9 mouse cellular contexts compared by ENCODE assay signal in the genomic region with DNA sequence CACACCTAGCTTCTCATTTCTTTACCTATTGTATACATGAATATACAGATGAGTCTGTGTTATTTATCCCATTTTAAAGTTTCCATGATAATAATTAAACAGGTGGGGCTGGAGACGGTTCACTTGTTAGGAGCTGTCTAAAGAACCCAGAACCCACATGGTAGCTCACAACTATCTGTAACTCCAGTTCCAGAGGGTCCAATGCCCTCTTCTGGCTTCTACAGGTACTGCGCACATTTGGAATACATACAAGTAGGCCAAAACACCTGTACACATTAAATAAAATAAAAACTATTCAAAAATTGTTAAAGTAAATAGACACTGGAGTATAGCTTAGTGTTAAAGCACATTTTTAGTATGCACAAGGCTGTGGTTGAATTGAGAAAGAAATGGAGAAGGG. TPM values are rescaled to one million over a fixed set of nuclear protein-coding genes. Genes with fewer than 3 reads are reported as not detected.
A peak's percentile ranks its signal among the peaks of the same experiment; 100 is the strongest.
DNase-seq lines count a peak whose midpoint lies in the region; ATAC-seq and TF ChIP-seq lines count a peak whose summit lies in the region.
"Had no signal": no experiment of that assay in that cellular context is flagged by ENCODE, and none has a peak within 500 bp of the region (broad histone marks: within the 10 kb centered on the region; RNA-seq: fewer than 3 reads in every experiment).

No protein-coding gene starts in this region.

- H3K27ac ChIP-seq in heart, postnatal 0 days (ENCODE audit: low read depth), result no peak overlapping the region
- no peak overlapping the region for H3K27ac ChIP-seq in embryonic facial prominence, embryonic 10.5 days (replicated peaks)
- H3K27ac ChIP-seq: neural tube, embryonic 13.5 days had no signal

- 85% methylated on average over 2 of the region's 2 CpGs for WGBS in heart, postnatal 0 days
- WGBS in embryonic facial prominence, embryonic 10.5 days, result 58% methylated on average over 2 of the region's 2 CpGs

- no peak for TF ChIP-seq EP300 in heart, postnatal 0 days (IDR thresholded peaks at IDR 0.05; ENCODE audit: low read depth)

- H3K4me1 ChIP-seq in heart, postnatal 0 days (ENCODE audit: control insufficient read depth, insufficient read depth), result no peaks in the 10 kb centered on the region
- H3K4me1 ChIP-seq in embryonic facial prominence, embryonic 10.5 days, result no peaks in the 10 kb centered on the region

- no peak for DNase-seq in heart, postnatal 0 days (ENCODE audit: low spot score)
- DNase-seq in heart, adult 9 months (ENCODE audit: low spot score in 2 of 2), result no peak
- DNase-seq in spleen, postnatal 10 days (ENCODE audit: low spot score in 2 of 2), result peak; percentile 55 to 81
- DNase-seq in spleen, adult 12 weeks (ENCODE audit: low spot score), result no peak
- DNase-seq in embryonic facial prominence, embryonic 10.5 days (ENCODE audit: low spot score), result peak; percentile 42
- DNase-seq in retina, embryonic 14.5 days (ENCODE audit: low spot score), result peak; percentile 61
- DNase-seq in left cerebral cortex, adult 8-10 months (ENCODE audit: low spot score in 2 of 2), result no peak

- H3K4me2 ChIP-seq in heart, postnatal 0 days (ENCODE audit: low read depth, low read length), result no peak overlapping the region
- H3K4me2 ChIP-seq: neural tube, embryonic 13.5 days had no signal

- H3K36me3 ChIP-seq in heart, postnatal 0 days (replicated peaks; ENCODE audit: control insufficient read depth, insufficient read depth, low read length), result peaks cover 39% of the 10 kb centered on the region
- peaks cover 36% of the 10 kb centered on the region for H3K36me3 ChIP-seq in embryonic facial prominence, embryonic 10.5 days (replicated peaks)

- peak; percentile 62 for TF ChIP-seq CTCF in heart, postnatal 0 days (IDR thresholded peaks at IDR 0.05; ENCODE audit: low read depth)

- ATAC-seq in heart, postnatal 0 days (ENCODE audit: insufficient read depth, low read depth), result no peak
- no peak for ATAC-seq in erythroid progenitor cell, adult 5-6 weeks (replicated peaks; ENCODE audit: low FRiP score, poor library complexity, severe bottlenecking)

- H3K27me3 ChIP-seq in heart, postnatal 0 days (ENCODE audit: control insufficient read depth, insufficient read depth, low read length), result no peaks in the 10 kb centered on the region
- no peaks in the 10 kb centered on the region for H3K27me3 ChIP-seq in embryonic facial prominence, embryonic 10.5 days (replicated peaks; ENCODE audit: low read depth, poor library complexity, severe bottlenecking)
- H3K27me3 ChIP-seq: neural tube, embryonic 13.5 days had no signal

- H3K9me3 ChIP-seq in heart, postnatal 0 days (replicated peaks; ENCODE audit: control insufficient read depth, low read length), result no peaks in the 10 kb centered on the region
- no peaks in the 10 kb centered on the region for H3K9me3 ChIP-seq in embryonic facial prominence, embryonic 10.5 days
- H3K9me3 ChIP-seq: neural tube, embryonic 13.5 days had no signal

- no peak overlapping the region for H3K4me3 ChIP-seq in heart, postnatal 0 days (ENCODE audit: low read depth, low read length)
- no peak overlapping the region for H3K4me3 ChIP-seq in embryonic facial prominence, embryonic 10.5 days
- H3K4me3 ChIP-seq: neural tube, embryonic 13.5 days had no signal

- H3K9ac ChIP-seq in heart, postnatal 0 days (replicated peaks; ENCODE audit: low read depth, low read length), result no peak overlapping the region
- H3K9ac ChIP-seq: neural tube, embryonic 13.5 days had no signal

RNA-seq across cellular contexts. Expression of a gene that starts 15.3 kb away (rescaled TPM):
- total RNA-seq in heart, postnatal 0 days (2014; rRNA removed; ENCODE audit: low replicate concordance), result 54.6 and 62.6 TPM in 2 replicates
- polyA plus RNA-seq in heart, postnatal 0 days (2015; fragmentation: Nextera tagmentation; extraction: Ambion mirVana), result 51.1 and 55.7 TPM in 2 replicates
- 25.6 and 28.5 TPM in 2 replicates for polyA plus RNA-seq in embryonic facial prominence, embryonic 10.5 days (2016; fragmentation: Nextera tagmentation; extraction: Ambion mirVana)
- total RNA-seq in erythroid progenitor cell, adult 5-6 weeks (2015; ENCODE audit: low replicate concordance), result 19.8 and 22.2 TPM in 2 replicates
- 9.2 and 10.7 TPM in 2 replicates for total RNA-seq in erythroid progenitor cell, adult 5-6 weeks (2017; ENCODE audit: low replicate concordance)
- 10 to 100 TPM; 72.6 to 76.5 (median 74.7) TPM for total RNA-seq in left cerebral cortex, adult 8-10 months (2022)

RNA-seq across cellular contexts. Expression of a gene that starts 35.4 kb away (rescaled TPM):
- 77.7 and 87.6 TPM in 2 replicates for total RNA-seq in heart, postnatal 0 days (2014; rRNA removed; ENCODE audit: low replicate concordance)
- 149 and 175 TPM in 2 replicates for polyA plus RNA-seq in heart, postnatal 0 days (2015; fragmentation: Nextera tagmentation; extraction: Ambion mirVana)
- polyA plus RNA-seq in embryonic facial prominence, embryonic 10.5 days (2016; fragmentation: Nextera tagmentation; extraction: Ambion mirVana), result 29.9 and 32.7 TPM in 2 replicates
- total RNA-seq in erythroid progenitor cell, adult 5-6 weeks (2015; ENCODE audit: low replicate concordance), result 5.4 and 6.1 TPM in 2 replicates
- total RNA-seq in erythroid progenitor cell, adult 5-6 weeks (2017; ENCODE audit: low replicate concordance), result 2.3 and 5.8 TPM in 2 replicates
- 10 to 100 TPM; 25.2 to 37.4 (median 32.2) TPM for total RNA-seq in left cerebral cortex, adult 8-10 months (2022)

RNA-seq across cellular contexts. Expression of a gene that starts 36.5 kb away (rescaled TPM):
- 4.6 and 10.7 TPM in 2 replicates for total RNA-seq in heart, postnatal 0 days (2014; rRNA removed; ENCODE audit: low replicate concordance)
- polyA plus RNA-seq in heart, postnatal 0 days (2015; fragmentation: Nextera tagmentation; extraction: Ambion mirVana), result 9.9 and 15.2 TPM in 2 replicates
- polyA plus RNA-seq in embryonic facial prominence, embryonic 10.5 days (2016; fragmentation: Nextera tagmentation; extraction: Ambion mirVana), result 4.2 and 4.6 TPM in 2 replicates
- total RNA-seq in erythroid progenitor cell, adult 5-6 weeks (2015; ENCODE audit: low replicate concordance), result 1.3 and 2.2 TPM in 2 replicates
- 3.1 and 3.5 TPM in 2 replicates for total RNA-seq in erythroid progenitor cell, adult 5-6 weeks (2017; ENCODE audit: low replicate concordance)
- total RNA-seq in left cerebral cortex, adult 8-10 months (2022), result 1 to 10 TPM; 6.8 to 9.5 (median 8.1) TPM

Comparison
In these comparisons a context has a peak if more than half of its experiments do, and no peak if none do; other contexts are left out.
1. DNase-seq: peak in spleen, postnatal 10 days (2 of 2), embryonic facial prominence, embryonic 10.5 days (single experiment) and retina, embryonic 14.5 days (single experiment); none in heart, postnatal 0 days (single experiment), heart, adult 9 months (0 of 2), spleen, adult 12 weeks (single experiment) and left cerebral cortex, adult 8-10 months (0 of 2).